Mouse (Mus musculus) MEL (cell line): ENCODE results near the gene Lao1.

Experiments
- BHLHE40 ChIP-seq: IDR thresholded peaks from 2 replicates; pipeline ENCODE4 v1.6.1; 2012; ENCODE audit warnings: low read depth, mild to moderate bottlenecking, inconsistent platforms, low read length, improper control_type of control experiment, borderline replicate concordance
- CTCF ChIP-seq, 3 experiments: IDR thresholded peaks in 2 of 3; conservative IDR thresholded peaks in 1 of 3; 2 replicates each; pipeline ENCODE4 v1.5.1; 2011 to 2012; ENCODE audit warnings: low read length in 3 of 3, low read depth in 2 of 3, mild to moderate bottlenecking in 2 of 3, improper control_type of control experiment in 1 of 3, inconsistent platforms in 1 of 3, mixed read lengths in 1 of 3, moderate library complexity in 1 of 3; ENCODE audit not compliant: control insufficient read depth in 1 of 3, insufficient read depth in 1 of 3, poor library complexity in 1 of 3, severe bottlenecking in 1 of 3
- E2F4 ChIP-seq: IDR thresholded peaks from 2 replicates; pipeline ENCODE4 v1.6.1; 2011; ENCODE audit warnings: low read depth, low read length, improper control_type of control experiment, borderline replicate concordance
- EP300 ChIP-seq, 2 experiments: IDR thresholded peaks; 2 replicates each; pipeline ENCODE4 v1.6.1; 2011; ENCODE audit warnings: improper control_type of control experiment in 2 of 2, low read length in 2 of 2, low read depth in 1 of 2, mild to moderate bottlenecking in 1 of 2
- GATA1 ChIP-seq: IDR thresholded peaks from 2 replicates; pipeline ENCODE4 v1.6.1; 2011; ENCODE audit warnings: low read depth, low read length, improper control_type of control experiment
- HCFC1 ChIP-seq: IDR thresholded peaks from 2 replicates; pipeline ENCODE4 v1.6.1; 2012; ENCODE audit warnings: low read depth, mild to moderate bottlenecking, inconsistent platforms, low read length, improper control_type of control experiment, moderate library complexity
- POLR2A ChIP-seq, 2 experiments: IDR thresholded peaks; 2 replicates each; pipeline ENCODE4 v1.6.1; 2011 to 2012; ENCODE audit warnings: low read length in 2 of 2, mild to moderate bottlenecking in 2 of 2, control low read depth in 1 of 2, improper control_type of control experiment in 1 of 2, low read depth in 1 of 2, moderate library complexity in 1 of 2; ENCODE audit not compliant: control insufficient read depth in 1 of 2, insufficient read depth in 1 of 2, poor library complexity in 1 of 2
- POLR2AphosphoS2 ChIP-seq: IDR thresholded peaks from 2 replicates; pipeline ENCODE4 v1.6.1; 2011; ENCODE audit warnings: low read length, improper control_type of control experiment
- RAD21 ChIP-seq: IDR thresholded peaks from 2 replicates; pipeline ENCODE4 v1.6.1; 2011; ENCODE audit warnings: mild to moderate bottlenecking, low read depth, low read length, improper control_type of control experiment
- USF1 ChIP-seq: IDR thresholded peaks from 2 replicates; pipeline ENCODE4 v1.6.1; 2014; ENCODE audit warnings: low read depth, mild to moderate bottlenecking, inconsistent platforms, low read length, improper control_type of control experiment, moderate library complexity
- ZC3H11A ChIP-seq: IDR thresholded peaks from 2 replicates; pipeline ENCODE4 v1.6.1; 2012; ENCODE audit warnings: low read depth, mild to moderate bottlenecking, inconsistent platforms, low read length, improper control_type of control experiment

DNA sequence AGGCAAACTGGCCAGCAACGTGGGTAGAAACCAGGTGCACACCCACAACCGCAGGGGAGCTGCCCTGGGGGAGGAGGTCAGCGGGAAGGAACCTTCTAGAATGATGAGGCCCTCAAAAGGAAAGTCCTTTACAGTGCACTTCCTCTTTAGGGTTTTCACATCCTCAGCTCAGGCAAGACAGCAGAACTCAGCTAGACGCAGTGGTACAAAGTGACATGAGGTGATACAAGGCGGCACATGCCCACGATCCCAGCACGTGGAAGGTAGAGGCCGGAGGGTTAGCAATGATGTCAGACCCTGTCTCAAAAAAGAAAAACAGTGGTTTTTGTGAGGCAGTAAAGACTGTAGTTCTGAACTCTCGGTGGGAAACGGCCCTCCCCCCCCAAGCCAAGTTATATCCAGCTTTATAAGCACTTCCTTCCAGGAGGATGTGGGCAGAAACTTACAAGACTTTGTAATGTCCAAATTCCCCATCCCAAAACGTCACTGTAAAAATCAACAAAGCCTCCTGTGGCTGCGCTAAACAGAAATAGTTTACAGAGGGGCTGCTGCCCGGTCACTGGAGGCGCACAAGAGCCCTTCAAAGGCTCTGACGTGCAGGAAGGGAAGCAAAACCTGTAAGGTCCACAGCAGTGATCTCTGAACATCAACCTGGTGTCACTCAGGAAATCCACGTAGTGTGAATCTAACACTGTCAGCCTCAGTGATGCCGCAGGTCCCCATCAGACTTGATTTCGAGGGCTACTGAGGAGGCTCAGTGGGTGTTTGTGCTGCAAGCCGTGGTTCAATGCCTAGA, 38.5 kb downstream of the Lao1 start:
- TF ChIP-seq POLR2AphosphoS2: no peak
- no peak for TF ChIP-seq USF1
- TF ChIP-seq ZC3H11A: no peak
- TF ChIP-seq CTCF (IDR thresholded peaks at IDR 0.05 in 2 of 3, conservative IDR thresholded peaks at IDR 0.05 in 1 of 3; ENCODE audit: control insufficient read depth in 1 of 3, insufficient read depth in 1 of 3, low read depth in 2 of 3, low read length in 3 of 3, poor library complexity in 1 of 3, severe bottlenecking in 1 of 3): no peak
- TF ChIP-seq E2F4: no peak
- no peak for TF ChIP-seq RAD21
- no peak for TF ChIP-seq BHLHE40
- no peak for TF ChIP-seq HCFC1
- no peak for TF ChIP-seq EP300 (IDR thresholded peaks at IDR 0.05; ENCODE audit: low read depth in 1 of 2, low read length in 2 of 2)
- no peak for TF ChIP-seq GATA1
- TF ChIP-seq POLR2A (IDR thresholded peaks at IDR 0.05; ENCODE audit: control insufficient read depth in 1 of 2, insufficient read depth in 1 of 2, low read depth in 1 of 2, low read length in 2 of 2, poor library complexity in 1 of 2): no peak
